Mouse (Mus musculus) spleen, adult 2 months (tissue): Measurements from ENCODE around the gene Xrcc5. TPM values are rescaled to one million over a fixed set of nuclear protein-coding genes. Genes with fewer than 3 reads are reported as not detected.

Experiments used
- DNase-seq, 2 experiments: peaks; one replicate each; pipeline versions ENCODE4 v3.0.0 to v3.0.0-alpha.2; 2012 to 2021; ENCODE audit warnings: low spot score in 2 of 2, low read depth in 1 of 2
- H3K27ac ChIP-seq: fragments of 200-500 bp; 2 replicates; pipeline ENCODE4 v1.5.1; 2012; ENCODE audit warnings: low read length, inconsistent platforms; ENCODE audit not compliant: insufficient read depth
- H3K27me3 ChIP-seq: fragments of 200-500 bp; 2 replicates; pipeline ENCODE4 v1.6.1; 2012; ENCODE audit warnings: mild to moderate bottlenecking, moderate library complexity, low read length, inconsistent platforms; ENCODE audit not compliant: control insufficient read depth, insufficient read depth
- H3K36me3 ChIP-seq: fragments of 200-500 bp; 2 replicates; pipeline ENCODE4 v1.6.1; 2012; ENCODE audit warnings: mild to moderate bottlenecking, low read length, inconsistent platforms; ENCODE audit not compliant: control insufficient read depth, insufficient read depth
- H3K4me1 ChIP-seq: fragments of 200-500 bp; 2 replicates; pipeline ENCODE4 v1.6.1; 2011; ENCODE audit warnings: inconsistent platforms; ENCODE audit not compliant: control insufficient read depth, insufficient read depth, insufficient read length
- H3K4me3 ChIP-seq: fragments of 200-500 bp; 2 replicates; pipeline ENCODE4 v1.5.1; 2011; ENCODE audit warnings: mild to moderate bottlenecking, inconsistent platforms; ENCODE audit not compliant: insufficient read depth, insufficient read length; ENCODE audit errors: extremely low read depth
- CTCF ChIP-seq: fragments of 200-500 bp; IDR thresholded peaks from 2 replicates; pipeline ENCODE4 v1.5.1; 2011; ENCODE audit warnings: mild to moderate bottlenecking, inconsistent platforms; ENCODE audit not compliant: insufficient read depth, insufficient read length, insufficient replicate concordance; ENCODE audit errors: extremely low read depth
- POLR2A ChIP-seq: fragments of 200-500 bp; IDR thresholded peaks from 2 replicates; pipeline ENCODE4 v1.6.1; 2011; ENCODE audit warnings: low read depth, low read length, inconsistent platforms
- WGBS: fragments of 180-500 bp; shearing (Covaris S2); methylation state at CpG from one replicate; pipeline ENCODE4 v1.1.7; 2018; 5-methylcytosine and 5-hydroxymethylcytosine counted together
- polyA plus RNA-seq: library from polyadenylated mRNA; depleted of rRNA; stranded (reverse); fragments of >200 nt; gene quantifications from 2 replicates; pipeline ENCODE4 v1.2.3, GENCODE M21; 2012

Xrcc5 gene
- polyA plus RNA-seq, 1 experiment: 1.7 TPM

GRCm38 (mm10) chr1:72287893-72288292 is 19.3 kb upstream of the Xrcc5 start:
- Histone ChIP-seq H3K27ac (no peak overlapping the region), H3K36me3 (no peaks in the 10 kb centered on the region), H3K27me3 (no peaks in the 10 kb centered on the region), H3K4me1 (no peaks in the 10 kb centered on the region), H3K4me3 (no peak overlapping the region)
- WGBS: 58% methylated on average over 4 of the region's 4 CpGs
- DNase-seq: no peak
- TF ChIP-seq CTCF: no peak
- no peak for TF ChIP-seq POLR2A

GRCm38 (mm10) chr1:72288527-72289150 is 18.6 kb upstream of the Xrcc5 start:
- H3K4me3 ChIP-seq: no peak overlapping the region
- H3K4me1 ChIP-seq: no peaks in the 10 kb centered on the region
- no peaks in the 10 kb centered on the region for H3K36me3 ChIP-seq
- DNase-seq: no peak
- no peaks in the 10 kb centered on the region for H3K27me3 ChIP-seq
- H3K27ac ChIP-seq: no peak overlapping the region
- 88% methylated on average over 4 of the region's 4 CpGs for WGBS
- TF ChIP-seq POLR2A (no peak), CTCF (no peak)

GRCm38 (mm10) chr1:72290896-72291295 is 16.3 kb upstream of the Xrcc5 start:
- no peak overlapping the region for H3K27ac ChIP-seq
- DNase-seq: no peak
- no peak overlapping the region for H3K4me3 ChIP-seq
- no peak for TF ChIP-seq CTCF
- TF ChIP-seq POLR2A: no peak
- no peaks in the 10 kb centered on the region for H3K4me1 ChIP-seq
- H3K27me3 ChIP-seq: no peaks in the 10 kb centered on the region
- no peaks in the 10 kb centered on the region for H3K36me3 ChIP-seq
- WGBS: 93% methylated on average over 4 of the region's 4 CpGs

GRCm38 (mm10) chr1:72291421-72291820 is 15.8 kb upstream of the Xrcc5 start:
- H3K4me1 ChIP-seq: no peaks in the 10 kb centered on the region
- no peak for TF ChIP-seq POLR2A
- no peak for TF ChIP-seq CTCF
- 94% methylated on average over 4 of the region's 4 CpGs for WGBS

GRCm38 (mm10) chr1:72291925-72292324 is 15.3 kb upstream of the Xrcc5 start:
- H3K4me3 ChIP-seq: no peak overlapping the region
- H3K36me3 ChIP-seq: no peaks in the 10 kb centered on the region
- 89% methylated on average over 2 of the region's 2 CpGs for WGBS
- no peak overlapping the region for H3K27ac ChIP-seq
- no peaks in the 10 kb centered on the region for H3K27me3 ChIP-seq
- TF ChIP-seq POLR2A (no peak), CTCF (no peak)
- DNase-seq: no peak
- no peaks in the 10 kb centered on the region for H3K4me1 ChIP-seq

More at GRCm38 (mm10) chr1:72291421-72291820, 15.8 kb upstream of the Xrcc5 start:
- Histone ChIP-seq H3K27me3 (no peaks in the 10 kb centered on the region), H3K36me3 (no peaks in the 10 kb centered on the region), H3K4me3 (no peak overlapping the region), H3K27ac (no peak overlapping the region)
- DNase-seq: no peak

- TF ChIP-seq CTCF (no peak), POLR2A (no peak)
- Histone ChIP-seq H3K4me3 (no peak overlapping the region), H3K4me1 (no peaks in the 10 kb centered on the region), H3K36me3 (no peaks in the 10 kb centered on the region), H3K27me3 (no peaks in the 10 kb centered on the region), H3K27ac (no peak overlapping the region)
- WGBS: 65% methylated on average over 4 of the region's 4 CpGs
- DNase-seq: no peak
Measured at GRCm38 (mm10) chr1:72293869-72294663, 13.2 kb upstream of the Xrcc5 start.

- H3K4me1 ChIP-seq: no peaks in the 10 kb centered on the region
- TF ChIP-seq POLR2A: no peak
- no peak for TF ChIP-seq CTCF
- no peak for DNase-seq
- 81% methylated on average over 8 of the region's 8 CpGs for WGBS
- no peak overlapping the region for H3K4me3 ChIP-seq
- H3K27me3 ChIP-seq: no peaks in the 10 kb centered on the region
- H3K36me3 ChIP-seq: no peaks in the 10 kb centered on the region
- no peak overlapping the region for H3K27ac ChIP-seq
Measured at GRCm38 (mm10) chr1:72295746-72296145, 11.5 kb upstream of the Xrcc5 start.
